Mouse (Mus musculus) midbrain, embryonic 15.5 days (tissue): ENCODE results near the gene Fgd6. TPM values are rescaled to one million over a fixed set of nuclear protein-coding genes. Genes with fewer than 3 reads are reported as not detected.

Experiments used
- ATAC-seq: fragments of 200-750 bp; cut with Nextera tagmentation; replicated peaks from 2 replicates; pipeline ENCODE4 v1.8.0; 2017; ENCODE audit warnings: moderate TSS enrichment
- H3K27ac ChIP-seq: fragments of 300-500 bp; sonication (generic); 2 replicates; pipeline ENCODE4 v1.5.1; 2015; ENCODE audit warnings: mild to moderate bottlenecking, inconsistent platforms
- H3K27me3 ChIP-seq: fragments of 300-500 bp; sonication (generic); replicated peaks from 2 replicates; pipeline ENCODE4 v1.6.1; 2015; ENCODE audit warnings: inconsistent platforms
- H3K36me3 ChIP-seq: fragments of 300-500 bp; sonication (generic); replicated peaks from 2 replicates; pipeline ENCODE4 v1.6.1; 2015; ENCODE audit warnings: inconsistent platforms
- H3K4me1 ChIP-seq: fragments of 300-500 bp; sonication (generic); 2 replicates; pipeline ENCODE4 v1.6.1; 2015; ENCODE audit warnings: inconsistent platforms
- H3K4me2 ChIP-seq: fragments of 300-500 bp; sonication (generic); 2 replicates; pipeline ENCODE4 v1.6.1; 2015; ENCODE audit warnings: inconsistent platforms, mild to moderate bottlenecking, moderate library complexity
- H3K4me3 ChIP-seq: fragments of 300-500 bp; sonication (generic); 2 replicates; pipeline ENCODE4 v1.5.1; 2015; ENCODE audit warnings: mild to moderate bottlenecking, inconsistent platforms
- H3K9ac ChIP-seq: fragments of 300-500 bp; sonication (generic); 2 replicates; pipeline ENCODE4 v1.6.1; 2015; ENCODE audit warnings: mild to moderate bottlenecking, inconsistent platforms
- H3K9me3 ChIP-seq: fragments of 300-500 bp; sonication (generic); 2 replicates; pipeline ENCODE4 v1.6.1; 2016; ENCODE audit warnings: inconsistent platforms
- WGBS: fragments of 180-500 bp; shearing (Covaris S2); methylation state at CpG from one replicate; pipeline ENCODE4 v1.1.7; 2015; ENCODE audit warnings: mixed read lengths; 5-methylcytosine and 5-hydroxymethylcytosine counted together
- polyA plus RNA-seq: library from polyadenylated mRNA; unstranded; fragments of >200 nt; fragmentation: Nextera tagmentation; extraction: Ambion mirVana; gene quantifications from 2 replicates; pipeline ENCODE4 v1.2.1, GENCODE M21; 2015

Fgd6 gene
- polyA plus RNA-seq, 1 experiment from 2014 or later: 2.5 TPM

GRCm38 (mm10) chr10:94153841-94154240 is 118.0 kb downstream of the Fgd6 start:
- ATAC-seq: no peak

GRCm38 (mm10) chr10:94158962-94159361 is 123.2 kb downstream of the Fgd6 start:
- no peak overlapping the region for H3K4me3 ChIP-seq
- ATAC-seq: no peak
- H3K9ac ChIP-seq: no peak overlapping the region
- no peaks in the 10 kb centered on the region for H3K4me1 ChIP-seq
- H3K4me2 ChIP-seq: no peak overlapping the region
- H3K27ac ChIP-seq: no peak overlapping the region
- 90% methylated on average over 6 of the region's 6 CpGs for WGBS
- no peaks in the 10 kb centered on the region for H3K27me3 ChIP-seq
- peaks cover 16% of the 10 kb centered on the region; the same call in 1 of the 2 replicates for H3K36me3 ChIP-seq
- H3K9me3 ChIP-seq: no peaks in the 10 kb centered on the region

More at GRCm38 (mm10) chr10:94153841-94154240, 118.0 kb downstream of the Fgd6 start:
- H3K4me3 ChIP-seq: no peak overlapping the region
- H3K27ac ChIP-seq: no peak overlapping the region
- H3K9me3 ChIP-seq: no peaks in the 10 kb centered on the region
- H3K36me3 ChIP-seq: no peaks in the 10 kb centered on the region
- H3K4me1 ChIP-seq: peaks cover 12% of the 10 kb centered on the region
- H3K9ac ChIP-seq: no peak overlapping the region
- no peak overlapping the region for H3K4me2 ChIP-seq
- no peaks in the 10 kb centered on the region for H3K27me3 ChIP-seq

GRCm38 (mm10) chr10:94159406-94159805 is 123.6 kb downstream of the Fgd6 start:
- Histone ChIP-seq H3K27ac (no peak overlapping the region), H3K9me3 (no peaks in the 10 kb centered on the region), H3K27me3 (no peaks in the 10 kb centered on the region), H3K36me3 (peaks cover 20% of the 10 kb centered on the region; the same call in 1 of the 2 replicates), H3K4me3 (no peak overlapping the region), H3K4me2 (no peak overlapping the region), H3K4me1 (no peaks in the 10 kb centered on the region), H3K9ac (no peak overlapping the region)
- 91% methylated on average over 4 of the region's 4 CpGs for WGBS
- ATAC-seq: no peak

- peaks cover 29% of the 10 kb centered on the region; the same call in 1 of the 2 replicates for H3K36me3 ChIP-seq
- ATAC-seq: no peak
- H3K9ac ChIP-seq: no peak overlapping the region
- no peak overlapping the region for H3K4me2 ChIP-seq
- H3K27ac ChIP-seq: no peak overlapping the region
- no peak overlapping the region for H3K4me3 ChIP-seq
- H3K9me3 ChIP-seq: no peaks in the 10 kb centered on the region
- no peaks in the 10 kb centered on the region for H3K4me1 ChIP-seq
- no peaks in the 10 kb centered on the region for H3K27me3 ChIP-seq
- 94% methylated on average over 5 of the region's 5 CpGs for WGBS
Observed at GRCm38 (mm10) chr10:94161051-94161765, 125.4 kb downstream of the Fgd6 start.

GRCm38 (mm10) chr10:94162031-94162430 is 126.2 kb downstream of the Fgd6 start:
- Histone ChIP-seq H3K9me3 (no peaks in the 10 kb centered on the region), H3K4me3 (no peak overlapping the region), H3K4me1 (no peaks in the 10 kb centered on the region), H3K36me3 (peaks cover 33% of the 10 kb centered on the region; the same call in 1 of the 2 replicates), H3K27me3 (no peaks in the 10 kb centered on the region), H3K4me2 (no peak overlapping the region), H3K27ac (no peak overlapping the region), H3K9ac (no peak overlapping the region)
- no peak for ATAC-seq
- whole genome bisulfite sequencing: 94% methylated on average over 7 of the region's 7 CpGs

- Histone ChIP-seq H3K27ac (no peak overlapping the region), H3K4me2 (no peak overlapping the region), H3K4me3 (no peak overlapping the region), H3K9ac (no peak overlapping the region), H3K36me3 (peaks cover 44% of the 10 kb centered on the region; the same call in 1 of the 2 replicates), H3K4me1 (no peaks in the 10 kb centered on the region), H3K27me3 (no peaks in the 10 kb centered on the region), H3K9me3 (no peaks in the 10 kb centered on the region)
- WGBS: 83% methylated on average over 5 of the region's 5 CpGs
- ATAC-seq: no peak
Observed at GRCm38 (mm10) chr10:94164104-94164845, 128.5 kb downstream of the Fgd6 start.

GRCm38 (mm10) chr10:94165426-94165825 is 129.6 kb downstream of the Fgd6 start:
- H3K4me1 ChIP-seq: no peaks in the 10 kb centered on the region
- no peak overlapping the region for H3K9ac ChIP-seq
- H3K27me3 ChIP-seq: no peaks in the 10 kb centered on the region
- 92% methylated on average over 16 of the region's 16 CpGs for WGBS
- peaks cover 48% of the 10 kb centered on the region for H3K36me3 ChIP-seq
- no peak for ATAC-seq
- no peak overlapping the region for H3K27ac ChIP-seq
- no peak overlapping the region for H3K4me2 ChIP-seq
- no peak overlapping the region for H3K4me3 ChIP-seq
- H3K9me3 ChIP-seq: no peaks in the 10 kb centered on the region

- no peaks in the 10 kb centered on the region for H3K9me3 ChIP-seq
- no peak for ATAC-seq
- H3K4me2 ChIP-seq: no peak overlapping the region
- H3K9ac ChIP-seq: no peak overlapping the region
- H3K27me3 ChIP-seq: no peaks in the 10 kb centered on the region
- WGBS: 51% methylated on average over 11 of the region's 11 CpGs
- no peak overlapping the region for H3K4me3 ChIP-seq
- H3K27ac ChIP-seq: 0 out of 2 replicates have a peak overlapping the region, but pooled peaks have one; percentile 20
- peaks cover 9% of the 10 kb centered on the region for H3K4me1 ChIP-seq
- peaks cover 49% of the 10 kb centered on the region for H3K36me3 ChIP-seq
Observed at GRCm38 (mm10) chr10:94167051-94167750, 131.4 kb downstream of the Fgd6 start.

- peak overlapping the region; percentile 12; the same call in 1 of the 2 replicates for H3K4me2 ChIP-seq
- H3K27me3 ChIP-seq: no peaks in the 10 kb centered on the region
- H3K9me3 ChIP-seq: no peaks in the 10 kb centered on the region
- H3K27ac ChIP-seq: no peak overlapping the region
- 24% methylated on average over 12 of the region's 12 CpGs for WGBS
- peaks cover 45% of the 10 kb centered on the region for H3K36me3 ChIP-seq
- no peak overlapping the region for H3K4me3 ChIP-seq
- H3K4me1 ChIP-seq: peaks cover 22% of the 10 kb centered on the region
- no peak; the same call in none of the 2 replicates for ATAC-seq
- H3K9ac ChIP-seq: no peak overlapping the region
Observed at GRCm38 (mm10) chr10:94171440-94172130, 135.8 kb downstream of the Fgd6 start.

- H3K27me3 ChIP-seq: no peaks in the 10 kb centered on the region
- H3K9me3 ChIP-seq: no peaks in the 10 kb centered on the region
- no peak overlapping the region for H3K4me3 ChIP-seq
- peaks cover 22% of the 10 kb centered on the region for H3K4me1 ChIP-seq
- no peak overlapping the region for H3K9ac ChIP-seq
- peak overlapping the region; percentile 12; the same call in 1 of the 2 replicates for H3K4me2 ChIP-seq
- no peak overlapping the region for H3K27ac ChIP-seq
- 43% methylated on average over 11 of the region's 11 CpGs for WGBS
- H3K36me3 ChIP-seq: peaks cover 42% of the 10 kb centered on the region
- peak; percentile 54; the same call in 1 of the 2 replicates for ATAC-seq
Observed at GRCm38 (mm10) chr10:94172137-94172536, 136.3 kb downstream of the Fgd6 start.

- Histone ChIP-seq H3K4me3 (no peak overlapping the region), H3K9ac (no peak overlapping the region), H3K9me3 (no peaks in the 10 kb centered on the region), H3K27me3 (no peaks in the 10 kb centered on the region), H3K4me1 (peaks cover 22% of the 10 kb centered on the region), H3K4me2 (no peak overlapping the region), H3K27ac (no peak overlapping the region), H3K36me3 (peaks cover 42% of the 10 kb centered on the region)
- no peak; the same call in 1 of the 2 replicates for ATAC-seq
- 12% methylated on average over 6 of the region's 6 CpGs for WGBS
Observed at GRCm38 (mm10) chr10:94172706-94173105, 136.9 kb downstream of the Fgd6 start.
